Mouse (Mus musculus) myocyte (in vitro differentiated cells): Measurements from ENCODE around the gene Foxk1.

Experiments
- CEBPB ChIP-seq: IDR thresholded peaks from 2 replicates; pipeline ENCODE4 v1.6.1; 2011; ENCODE audit warnings: mild to moderate bottlenecking, moderate library complexity; ENCODE audit not compliant: poor library complexity, insufficient read depth, severe bottlenecking
- E2F4 ChIP-seq: IDR thresholded peaks from one replicate; pipeline ENCODE4 v1.6.1; 2011; ENCODE audit warnings: mild to moderate bottlenecking, control low read depth, moderate library complexity; ENCODE audit not compliant: insufficient read depth
- MAX ChIP-seq: IDR thresholded peaks from one replicate; pipeline ENCODE4 v1.6.1; 2011; ENCODE audit warnings: low read depth, mild to moderate bottlenecking, control low read depth
- MYOD1 ChIP-seq, 3 experiments: IDR thresholded peaks; one replicate each; pipeline ENCODE4 v1.6.1; 2011; ENCODE audit warnings: control low read depth in 2 of 3, low read depth in 2 of 3, mild to moderate bottlenecking in 2 of 3, moderate library complexity in 1 of 3; ENCODE audit not compliant: insufficient read length in 2 of 3, control insufficient read depth in 1 of 3
- MYOG ChIP-seq, 3 experiments: IDR thresholded peaks; one replicate each; pipeline ENCODE4 v1.6.1; 2011; ENCODE audit warnings: control low read depth in 2 of 3, low read depth in 2 of 3, mild to moderate bottlenecking in 2 of 3; ENCODE audit not compliant: insufficient read length in 2 of 3, control insufficient read depth in 1 of 3, insufficient read depth in 1 of 3
- POLR2A ChIP-seq: IDR thresholded peaks from one replicate; pipeline ENCODE4 v1.6.1; 2011; ENCODE audit warnings: low read depth, mild to moderate bottlenecking, control low read depth, moderate library complexity; ENCODE audit not compliant: insufficient read length
- POLR2AphosphoS2 ChIP-seq: IDR thresholded peaks from one replicate; pipeline ENCODE4 v1.6.1; 2011; ENCODE audit warnings: low read depth, control low read depth; ENCODE audit not compliant: insufficient read length
- REST ChIP-seq: IDR thresholded peaks from one replicate; pipeline ENCODE4 v1.6.1; 2011; ENCODE audit warnings: mild to moderate bottlenecking, control low read depth, moderate library complexity; ENCODE audit not compliant: insufficient read depth, insufficient read length
- SRF ChIP-seq: IDR thresholded peaks from one replicate; pipeline ENCODE4 v1.6.1; 2011; ENCODE audit warnings: low read depth; ENCODE audit not compliant: control insufficient read depth, insufficient read length
- TCF12 ChIP-seq: IDR thresholded peaks from one replicate; pipeline ENCODE4 v1.6.1; 2011; ENCODE audit warnings: mild to moderate bottlenecking, control low read depth; ENCODE audit not compliant: poor library complexity, insufficient read depth, severe bottlenecking
- TCF3 ChIP-seq: IDR thresholded peaks from one replicate; pipeline ENCODE4 v1.6.1; 2011; ENCODE audit warnings: low read depth, control low read depth; ENCODE audit not compliant: insufficient read length
- USF1 ChIP-seq: IDR thresholded peaks from one replicate; pipeline ENCODE4 v1.6.1; 2011; ENCODE audit warnings: low read depth, mild to moderate bottlenecking, control low read depth, moderate library complexity

DNA sequence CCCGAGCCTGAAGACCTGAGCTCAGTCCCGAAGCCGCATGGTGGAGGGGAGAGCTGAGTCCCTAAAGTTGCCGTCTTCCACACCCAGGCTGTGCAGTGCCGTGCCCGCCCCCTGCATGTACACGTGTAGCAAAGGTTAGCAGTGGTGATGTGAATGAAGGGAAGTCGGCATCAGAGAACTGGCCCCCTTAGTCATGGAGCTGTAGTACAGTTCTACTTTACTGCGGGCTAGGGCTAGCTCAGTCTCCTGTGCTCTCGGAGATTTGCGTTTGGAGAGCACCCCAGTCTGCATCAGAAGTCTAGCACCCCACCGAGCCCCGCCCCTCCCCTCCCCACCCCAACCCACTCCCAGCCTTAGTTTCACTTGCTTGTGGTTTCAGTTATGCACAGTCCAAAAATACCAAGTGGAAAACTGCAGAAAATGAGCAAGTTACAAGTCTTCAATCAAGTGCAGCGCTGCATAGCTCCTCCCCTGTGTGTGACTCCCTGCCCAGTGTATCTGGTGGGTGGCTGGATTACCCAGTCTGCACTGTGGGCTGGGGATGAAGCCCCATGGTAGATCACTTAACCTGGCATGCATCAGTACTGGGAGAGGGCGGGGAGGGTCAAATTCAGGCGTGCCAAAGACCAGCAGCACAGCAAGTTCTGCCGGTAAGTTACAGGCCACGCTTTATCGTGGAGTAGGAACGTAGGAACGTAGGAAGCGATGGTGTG, 40.2 kb downstream of the Foxk1 start:
- no peak for TF ChIP-seq POLR2A
- no peak for TF ChIP-seq POLR2AphosphoS2
- TF ChIP-seq REST: no peak
- TF ChIP-seq MYOG (IDR thresholded peaks at IDR 0.05; ENCODE audit: control insufficient read depth in 1 of 3, insufficient read depth in 1 of 3, insufficient read length in 2 of 3, low read depth in 2 of 3): no peak
- TF ChIP-seq TCF12: no peak
- no peak for TF ChIP-seq MAX
- no peak for TF ChIP-seq TCF3
- no peak for TF ChIP-seq E2F4
- no peak for TF ChIP-seq SRF
- TF ChIP-seq USF1: no peak
- TF ChIP-seq MYOD1 (IDR thresholded peaks at IDR 0.05; ENCODE audit: control insufficient read depth in 1 of 3, insufficient read length in 2 of 3, low read depth in 2 of 3): no peak
- TF ChIP-seq CEBPB: no peak
